Mouse (Mus musculus): ENCODE data around the gene Ddr1.
"Not testable (repeated sequence)": the region's sequence is repeated elsewhere in the genome, so short reads cannot be mapped to it uniquely, and the experiment has no call there.

Ddr1 gene

DNA sequence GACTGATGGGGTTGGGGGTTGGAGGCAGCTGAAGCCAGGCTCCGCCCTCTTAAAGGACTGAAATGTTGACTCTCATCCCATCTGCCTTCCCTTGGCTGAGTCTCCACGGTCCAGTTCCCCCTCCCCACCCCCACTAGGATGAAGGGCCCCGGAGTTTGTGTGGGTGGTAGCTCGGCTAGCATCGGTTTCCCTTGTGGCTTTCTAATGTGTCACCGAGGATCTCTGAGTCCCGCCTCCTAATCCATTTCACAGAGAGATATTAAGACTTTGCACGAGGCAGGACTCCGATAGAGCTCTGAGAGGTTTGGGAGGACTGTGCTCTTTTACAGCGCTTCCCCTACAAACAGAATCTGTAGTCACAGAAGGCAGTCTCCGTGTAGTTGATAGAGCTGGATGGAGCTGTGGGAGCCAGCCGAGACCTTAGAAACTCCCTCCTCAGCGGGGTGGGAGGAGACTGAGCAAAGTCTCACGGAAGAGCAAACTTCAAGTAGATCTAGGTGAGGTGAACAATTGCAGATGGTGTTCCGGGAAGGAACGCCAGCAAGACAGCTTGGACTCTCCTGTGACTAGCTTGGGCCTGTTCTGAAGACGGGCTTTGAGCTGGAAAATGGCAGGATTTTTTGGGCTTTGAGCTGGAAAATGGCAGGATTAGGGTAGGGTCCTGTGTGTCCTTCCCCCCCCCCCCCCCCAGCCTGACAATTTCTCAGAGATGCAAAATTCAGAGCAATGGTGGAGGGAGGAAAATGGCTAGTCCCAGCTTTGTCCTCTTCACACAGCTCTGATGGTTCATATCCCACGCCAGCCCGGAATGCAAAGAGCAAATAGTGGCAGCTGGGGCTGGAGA lies at the start of gene Ddr1:
TSS of gene Ddr1 (minus strand) at position 1 of the 844 bp plus-strand sequence.
- no peak for DNase-seq (ENCODE audit: low read depth in 1 of 2, low spot score in 2 of 2)

DNA sequence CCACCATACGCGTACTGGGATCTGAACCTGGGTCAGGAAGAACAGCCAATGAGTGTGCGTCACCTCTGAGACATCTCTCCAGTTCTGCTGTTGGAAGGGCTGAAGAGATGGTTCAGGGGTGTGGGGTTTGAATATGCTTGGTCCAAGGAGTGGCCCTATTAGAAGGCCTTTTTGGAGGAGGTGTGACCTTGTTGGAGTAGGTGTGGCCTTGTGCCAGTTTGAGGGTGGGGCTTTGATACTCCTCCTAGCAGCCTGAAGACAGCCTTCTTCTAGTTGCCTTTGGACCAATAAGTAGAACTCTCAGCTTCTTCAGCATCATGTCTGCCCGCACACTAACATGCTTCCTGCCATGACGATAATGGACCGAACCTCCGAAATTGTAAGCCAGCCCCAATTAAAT lies 49.2 kb upstream of the Ddr1 start:
- no peak for DNase-seq (ENCODE audit: low read depth in 1 of 2, low spot score in 2 of 2)

DNA sequence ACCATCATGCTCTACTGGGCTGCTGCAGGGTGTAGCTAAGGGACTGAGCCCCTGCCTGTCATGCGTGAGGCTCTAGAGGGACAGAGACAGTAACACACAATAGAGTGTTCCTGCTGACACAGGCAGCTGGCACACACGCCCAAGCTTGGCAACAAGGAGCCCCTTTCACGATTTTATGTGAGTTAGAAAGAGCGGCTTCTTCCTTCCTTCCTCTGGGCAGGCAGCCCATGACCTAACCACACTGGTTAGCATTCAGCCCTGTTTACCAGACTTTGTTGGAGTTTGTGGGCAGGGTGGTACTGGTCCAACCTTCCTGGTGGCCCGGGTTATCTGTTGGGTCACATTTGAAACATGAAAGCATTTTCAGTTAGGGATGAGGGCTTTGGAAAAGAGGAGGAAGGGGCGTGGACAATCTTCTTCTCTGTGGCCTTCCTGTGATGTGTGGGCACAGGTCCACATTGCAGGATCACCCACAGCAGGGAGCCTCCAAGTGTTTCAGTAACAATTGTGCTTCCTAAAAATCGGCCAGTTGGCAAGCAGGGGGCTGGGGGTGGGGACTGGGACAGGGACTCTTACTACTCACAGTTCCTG lies 47.9 kb upstream of the Ddr1 start:
- DNase-seq (ENCODE audit: low read depth in 1 of 2, low spot score in 2 of 2), result no peak

DNA sequence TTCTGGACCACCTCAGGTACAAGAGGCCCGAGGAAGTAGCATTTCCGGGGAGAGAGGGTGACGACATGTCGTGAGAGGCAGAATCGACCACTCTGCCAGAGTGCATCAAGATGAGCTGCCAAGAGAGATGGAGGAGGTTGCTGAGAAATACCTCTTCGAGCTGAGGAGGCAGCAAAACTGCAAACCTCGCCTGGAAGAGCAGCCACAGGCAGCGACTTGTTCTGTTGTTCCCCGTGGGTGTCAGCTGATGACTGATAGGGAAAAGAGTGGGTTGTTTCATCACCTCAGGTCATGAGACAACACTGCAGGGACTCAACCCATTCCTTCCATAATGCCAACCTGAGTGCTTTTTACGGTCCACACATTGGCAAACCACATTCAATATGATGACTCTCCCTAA lies 45.3 kb upstream of the Ddr1 start:
- DNase-seq (ENCODE audit: low read depth in 1 of 2, low spot score in 2 of 2), result no peak

GRCm38 (mm10) chr17:35744361-35744760 lies 39.9 kb upstream of the Ddr1 start:
- DNase-seq (ENCODE audit: low read depth in 1 of 2, low spot score in 2 of 2), result no peak

DNA sequence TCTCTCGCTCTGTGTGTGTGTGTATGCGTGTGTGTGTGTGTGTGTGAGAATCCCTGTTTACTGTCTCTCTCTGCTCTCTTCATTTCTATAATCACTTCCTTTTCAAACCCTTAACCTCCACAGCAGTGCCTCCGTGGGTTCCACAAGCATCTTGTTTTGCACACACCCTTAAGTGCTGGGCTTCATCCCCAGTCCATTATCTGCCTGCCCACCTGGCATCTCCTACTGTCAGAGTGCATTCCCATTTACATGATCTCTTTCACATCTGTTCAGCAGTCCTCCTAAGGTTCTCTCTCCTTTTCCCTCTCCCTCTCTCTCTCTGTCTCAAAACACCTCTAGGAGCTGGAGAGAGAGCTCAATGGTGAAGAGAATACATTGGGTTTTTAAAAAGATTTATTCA lies 38.5 kb upstream of the Ddr1 start:
- DNase-seq (ENCODE audit: low read depth in 1 of 2, low spot score in 2 of 2), result no peak

GRCm38 (mm10) chr17:35741589-35742226 lies 37.3 kb upstream of the Ddr1 start:
- DNase-seq (ENCODE audit: low read depth in 1 of 2, low spot score in 2 of 2), result no peak

- no peak for DNase-seq (ENCODE audit: low read depth in 1 of 2, low spot score in 2 of 2)
Observed at GRCm38 (mm10) chr17:35740276-35740880, 36.0 kb upstream of the Ddr1 start.

DNA sequence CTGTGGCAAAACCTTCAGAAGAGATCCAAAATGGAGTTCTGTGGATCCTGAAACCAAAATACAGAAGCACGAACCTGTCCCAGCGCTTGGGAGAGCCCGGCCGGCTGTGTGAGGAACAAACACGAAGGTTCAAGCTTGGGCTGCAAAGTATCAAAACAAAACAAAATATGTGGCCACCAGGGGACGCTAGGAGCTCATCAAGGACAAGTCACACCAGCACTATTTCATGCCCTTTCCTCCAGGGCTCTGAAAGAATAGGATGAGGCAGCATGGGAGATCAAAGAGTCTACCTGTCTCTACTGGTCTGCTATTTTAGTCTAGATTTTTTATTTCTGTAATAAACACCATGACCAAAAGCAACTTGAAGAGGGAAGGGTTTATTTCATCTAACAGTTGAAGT lies 35.3 kb upstream of the Ddr1 start:
- DNase-seq (ENCODE audit: low read depth in 1 of 2, low spot score in 2 of 2), result peak; percentile 77 to 83

DNA sequence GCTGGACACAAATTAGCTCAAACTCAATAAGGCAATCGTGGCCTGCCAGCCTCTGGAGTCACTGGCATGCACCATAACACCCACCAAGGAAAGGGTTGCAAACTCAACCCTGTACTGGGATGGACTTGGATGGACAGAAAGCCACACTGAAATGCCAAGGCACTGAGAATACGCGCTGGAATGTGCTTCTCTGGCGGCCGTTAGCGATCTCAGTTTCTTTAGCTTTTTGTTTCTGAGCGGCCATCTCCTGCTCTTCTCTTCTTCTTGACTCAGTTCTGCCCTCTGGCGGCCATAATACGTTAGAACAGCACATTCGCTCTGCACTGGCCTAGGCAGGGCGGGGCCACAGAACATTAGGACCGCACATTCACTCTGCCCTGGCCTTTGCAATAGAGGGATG lies 33.3 kb upstream of the Ddr1 start:
- DNase-seq (ENCODE audit: low read depth in 1 of 2, low spot score in 2 of 2), result peak; percentile 67 to 75

GRCm38 (mm10) chr17:35736280-35736960 lies 32.0 kb upstream of the Ddr1 start:
- DNase-seq (ENCODE audit: low read depth in 1 of 2, low spot score in 2 of 2), result peak in 1 of 2 experiments; percentile 52

DNA sequence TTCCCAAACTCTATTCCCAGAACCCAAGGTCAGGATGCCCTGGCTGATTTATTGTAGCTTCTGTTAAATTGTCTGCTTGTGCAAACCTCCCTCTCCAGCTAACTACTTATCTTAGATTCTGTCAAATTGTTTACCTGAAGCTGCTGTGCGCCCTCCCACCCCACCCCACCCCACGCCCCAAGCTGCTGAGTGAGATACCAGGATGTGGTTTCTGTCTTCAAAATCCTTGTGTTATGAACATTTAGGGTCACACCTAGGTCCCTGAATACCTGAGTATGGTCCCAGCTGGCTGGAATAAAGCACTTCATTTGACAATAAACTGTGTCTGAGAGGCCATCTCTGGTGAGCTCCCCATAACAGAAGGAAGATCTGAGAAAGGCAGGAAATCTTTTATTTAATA lies 30.1 kb upstream of the Ddr1 start:
- DNase-seq (ENCODE audit: low read depth in 1 of 2, low spot score in 2 of 2), result no peak

DNA sequence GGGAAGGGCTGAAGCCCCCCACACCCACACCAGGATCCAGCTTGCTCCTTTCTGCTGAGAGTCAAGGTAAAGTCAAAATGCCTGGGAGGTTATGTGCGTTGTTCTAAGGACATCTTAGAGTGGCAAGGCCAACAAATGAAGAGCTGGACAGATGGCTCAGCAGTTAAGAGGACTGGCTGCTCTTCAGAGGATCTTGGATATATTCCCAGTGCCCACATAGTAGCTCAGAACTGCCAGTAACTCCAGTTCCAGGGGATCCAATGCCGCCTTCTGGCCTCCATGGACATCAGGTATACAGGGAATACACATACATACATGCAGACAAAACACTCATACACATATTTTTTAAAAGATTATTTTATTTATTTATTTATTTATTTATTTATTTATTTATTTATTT lies 29.0 kb upstream of the Ddr1 start:
- no peak for DNase-seq (ENCODE audit: low read depth in 1 of 2, low spot score in 2 of 2)

GRCm38 (mm10) chr17:35731431-35732145 lies 27.2 kb upstream of the Ddr1 start:
- no peak for DNase-seq (ENCODE audit: low read depth in 1 of 2, low spot score in 2 of 2)

DNA sequence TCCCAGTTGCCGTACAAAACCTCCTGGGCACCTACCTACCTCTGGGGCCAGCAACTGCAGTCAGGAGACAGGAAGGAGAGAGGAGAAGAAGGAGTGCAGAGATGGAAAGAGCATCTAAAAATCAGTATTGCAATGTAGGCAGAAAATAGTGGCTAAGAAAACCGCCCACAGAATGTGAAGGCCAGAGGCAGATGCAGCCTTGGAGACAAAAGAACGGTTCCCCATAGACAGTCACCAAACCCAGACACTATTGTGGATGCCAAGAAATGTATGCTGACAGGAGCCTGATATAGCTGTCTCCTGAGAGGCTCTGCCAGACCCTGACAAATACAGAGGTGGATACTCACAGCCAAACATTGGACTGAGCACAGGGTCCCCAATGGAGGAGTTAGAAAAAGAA lies 25.7 kb upstream of the Ddr1 start:
- DNase-seq (ENCODE audit: low read depth in 1 of 2, low spot score in 2 of 2), result not testable (repeated sequence)

DNA sequence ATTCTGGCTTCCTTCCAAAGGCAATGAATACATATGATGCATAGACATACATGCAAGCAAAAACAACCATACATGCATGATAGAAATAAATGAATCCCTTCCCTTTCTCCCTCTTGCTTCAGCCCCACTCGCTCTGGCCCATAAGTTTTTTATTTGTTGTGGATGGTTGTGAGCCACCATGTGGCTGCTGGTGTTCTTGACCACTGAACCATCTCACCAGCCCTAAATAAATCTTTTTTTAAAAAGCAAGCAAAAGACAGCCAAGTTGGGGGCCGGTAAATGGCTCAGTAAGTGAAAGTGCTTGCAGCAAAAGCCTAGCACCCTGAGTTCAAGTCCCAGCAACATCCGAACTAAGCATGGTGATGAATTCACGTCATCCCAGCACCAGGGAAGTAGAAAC lies 24.4 kb upstream of the Ddr1 start:
- DNase-seq (ENCODE audit: low read depth in 1 of 2, low spot score in 2 of 2), result no peak

DNA sequence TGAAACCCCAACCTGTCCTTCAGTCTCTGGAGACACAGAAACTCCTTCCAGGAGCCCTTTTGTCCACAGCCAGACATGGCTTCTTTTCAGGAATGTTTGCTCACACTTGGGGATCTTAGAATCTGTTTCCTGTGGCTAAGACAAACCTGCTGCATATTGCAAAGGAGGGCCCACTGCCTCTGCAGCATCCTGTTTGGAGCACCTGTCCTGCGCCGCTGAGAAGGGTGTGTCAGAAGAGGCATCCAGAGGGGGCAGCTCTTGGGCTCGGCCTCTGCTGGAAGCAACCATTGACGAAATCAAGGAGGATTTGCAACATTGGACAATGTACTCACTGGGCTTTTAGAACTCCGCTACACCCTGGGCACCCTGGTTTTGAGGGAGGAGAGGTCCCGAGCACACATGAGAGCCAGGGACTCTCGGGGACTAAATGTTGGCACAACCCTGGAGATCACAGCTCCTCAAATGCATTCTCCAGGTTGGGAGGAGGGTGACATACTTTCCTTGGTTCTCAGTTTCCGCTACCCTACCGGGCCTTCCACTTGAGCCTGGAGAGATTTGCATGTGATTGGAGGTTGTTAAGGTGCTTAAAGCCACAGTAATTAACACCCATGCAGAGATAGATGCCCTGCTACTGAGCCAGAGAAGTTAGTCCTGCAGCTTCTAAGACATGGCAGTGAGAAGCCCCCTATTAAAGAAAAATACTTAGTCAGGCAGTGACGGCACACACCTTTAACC lies 23.2 kb upstream of the Ddr1 start:
- no peak for DNase-seq (ENCODE audit: low read depth in 1 of 2, low spot score in 2 of 2)

GRCm38 (mm10) chr17:35727028-35727427 lies 22.6 kb upstream of the Ddr1 start:
- DNase-seq (ENCODE audit: low read depth in 1 of 2, low spot score in 2 of 2), result no peak

GRCm38 (mm10) chr17:35725286-35726232 lies 21.1 kb upstream of the Ddr1 start:
- peak; percentile 40 to 76 for DNase-seq (ENCODE audit: low read depth in 1 of 2, low spot score in 2 of 2)
